Mouse (Mus musculus) macrophage (primary cell): ENCODE data around the gene Tmem273. TPM values are rescaled to one million over a fixed set of nuclear protein-coding genes. Genes with fewer than 3 reads are reported as not detected.

Source experiments
- H3K27ac ChIP-seq: fragments of 350-480 bp; formaldehyde crosslinking; 2 replicates; pipeline ENCODE4 v1.9.0; 2021
- H3K36me3 ChIP-seq: fragments of 350-480 bp; formaldehyde crosslinking; 2 replicates; pipeline ENCODE4 v1.9.0; 2021; ENCODE audit errors: inconsistent target
- H3K4me3 ChIP-seq: fragments of 350-480 bp; formaldehyde crosslinking; 2 replicates; pipeline ENCODE4 v1.9.0; 2021; ENCODE audit errors: inconsistent target
- H3K79me2 ChIP-seq: fragments of 350-480 bp; formaldehyde crosslinking; 2 replicates; pipeline ENCODE4 v1.9.0; 2021; ENCODE audit errors: inconsistent target
- WGBS: methylation state at CpG from one replicate; pipeline ENCODE4 v1.1.7; 2026; ENCODE audit warnings: inconsistent platforms; ENCODE audit not compliant: missing documents; 5-methylcytosine and 5-hydroxymethylcytosine counted together
- polyA plus RNA-seq: library from polyadenylated mRNA; stranded (reverse); fragments of 250-400 nt; gene quantifications from 3 replicates; pipeline ENCODE4 v1.2.4, GENCODE M21; 2018; ENCODE audit warnings: inconsistent platforms
- total RNA-seq, 78 experiments: library from RNA; depleted of rRNA; stranded (reverse); fragments of 250-400 nt; gene quantifications; 1 replicate in 9 of 78; 2 replicates in 24 of 78; 3 replicates in 43 of 78; 4 replicates in 2 of 78; pipeline ENCODE4 v1.2.4; 2018; ENCODE audit warnings: inconsistent platforms in 56 of 78

Gene Tmem273
- total RNA-seq (2018; cell fraction: chromatin; rRNA removed), result 100 to 1,000 TPM in 7 of 26 experiments, 10 to 100 TPM in 17, 1 to 10 TPM in 2; 3.0 to 142 (median 70.4) TPM
- total RNA-seq (2018; cell fraction: cytosol; rRNA removed), result 10 to 100 TPM; 15.5 to 57.2 (median 27.6) TPM
- 100 to 1,000 TPM in 5 of 26 experiments, 10 to 100 TPM in 20, 1 to 10 TPM in 1; 4.5 to 137 (median 54.5) TPM for total RNA-seq (2018; cell fraction: nucleus; rRNA removed)
- polyA plus RNA-seq, result 50.0 to 64.0 TPM (median 56.3 TPM) in 3 replicates

GRCm38 (mm10) chr14:32785556-32786130 lies at the start of gene Tmem273:
TSS of gene Tmem273 (plus strand) at chr14:32785963.
- Histone ChIP-seq H3K36me3 (no peaks in the 10 kb centered on the region), H3K4me3 (peak within 1 kb of the TSS; percentile 70), H3K27ac (peak within 1 kb of the TSS; percentile 92), H3K79me2 (peaks cover 49% of the 10 kb centered on the region)
- 0% methylated on average over 3 of the region's 3 CpGs for WGBS

GRCm38 (mm10) chr14:32736561-32736960 lies 49.2 kb upstream of the Tmem273 start:
- no peaks in the 10 kb centered on the region for H3K79me2 ChIP-seq
- H3K27ac ChIP-seq, result no peak overlapping the region
- WGBS, result 92% methylated on average over 6 of the region's 6 CpGs
- no peaks in the 10 kb centered on the region for H3K36me3 ChIP-seq
- H3K4me3 ChIP-seq, result no peak overlapping the region

GRCm38 (mm10) chr14:32738586-32738985 lies 47.2 kb upstream of the Tmem273 start:
- no peak overlapping the region for H3K4me3 ChIP-seq
- no peaks in the 10 kb centered on the region for H3K36me3 ChIP-seq
- 89% methylated on average over 5 of the region's 5 CpGs for WGBS
- no peaks in the 10 kb centered on the region for H3K79me2 ChIP-seq
- no peak overlapping the region for H3K27ac ChIP-seq

- WGBS, result 53% methylated on average over 6 of the region's 6 CpGs
- no peak overlapping the region for H3K27ac ChIP-seq
- H3K79me2 ChIP-seq, result no peaks in the 10 kb centered on the region
- H3K4me3 ChIP-seq, result no peak overlapping the region
- no peaks in the 10 kb centered on the region for H3K36me3 ChIP-seq
Observed at GRCm38 (mm10) chr14:32748519-32748918, 37.2 kb upstream of the Tmem273 start.

- Histone ChIP-seq H3K36me3 (no peaks in the 10 kb centered on the region), H3K79me2 (no peaks in the 10 kb centered on the region), H3K4me3 (no peak overlapping the region), H3K27ac (no peak overlapping the region)
- WGBS, result 86% methylated on average over 6 of the region's 6 CpGs
Observed at GRCm38 (mm10) chr14:32750727-32751126, 35.0 kb upstream of the Tmem273 start.

- 10% methylated on average over 1 of the region's 1 CpGs for WGBS
- no peak overlapping the region for H3K4me3 ChIP-seq
- no peak overlapping the region for H3K27ac ChIP-seq
- H3K79me2 ChIP-seq, result no peaks in the 10 kb centered on the region
- H3K36me3 ChIP-seq, result no peaks in the 10 kb centered on the region
Observed at GRCm38 (mm10) chr14:32754286-32754685, 31.5 kb upstream of the Tmem273 start.

- WGBS, result 18% methylated on average over 1 of the region's 1 CpGs
- Histone ChIP-seq H3K79me2 (no peaks in the 10 kb centered on the region), H3K4me3 (no peak overlapping the region), H3K27ac (no peak overlapping the region), H3K36me3 (no peaks in the 10 kb centered on the region)
Observed at GRCm38 (mm10) chr14:32762177-32762576, 23.6 kb upstream of the Tmem273 start.

- WGBS, result 48% methylated on average over 6 of the region's 6 CpGs
- H3K79me2 ChIP-seq, result no peaks in the 10 kb centered on the region
- H3K27ac ChIP-seq, result no peak overlapping the region
Observed at GRCm38 (mm10) chr14:32770563-32770962, 15.2 kb upstream of the Tmem273 start.

GRCm38 (mm10) chr14:32772085-32772484 lies 13.7 kb upstream of the Tmem273 start:
- Histone ChIP-seq H3K36me3 (no peaks in the 10 kb centered on the region), H3K27ac (no peak overlapping the region), H3K4me3 (no peak overlapping the region), H3K79me2 (no peaks in the 10 kb centered on the region)
- 95% methylated on average over 4 of the region's 4 CpGs for WGBS

More at GRCm38 (mm10) chr14:32770563-32770962, 15.2 kb upstream of the Tmem273 start:
- Histone ChIP-seq H3K4me3 (no peak overlapping the region), H3K36me3 (no peaks in the 10 kb centered on the region)

GRCm38 (mm10) chr14:32772791-32773190 lies 13.0 kb upstream of the Tmem273 start:
- no peaks in the 10 kb centered on the region for H3K79me2 ChIP-seq
- H3K36me3 ChIP-seq, result no peaks in the 10 kb centered on the region
- no peak overlapping the region for H3K4me3 ChIP-seq
- H3K27ac ChIP-seq, result no peak overlapping the region
- 55% methylated on average over 3 of the region's 3 CpGs for WGBS

GRCm38 (mm10) chr14:32773456-32773855 lies 12.3 kb upstream of the Tmem273 start:
- WGBS, result 90% methylated on average over 3 of the region's 3 CpGs

GRCm38 (mm10) chr14:32776077-32776476 lies 9.7 kb upstream of the Tmem273 start:
- H3K36me3 ChIP-seq, result no peaks in the 10 kb centered on the region
- H3K4me3 ChIP-seq, result no peak overlapping the region
- no peak overlapping the region for H3K27ac ChIP-seq
- no peaks in the 10 kb centered on the region for H3K79me2 ChIP-seq
- WGBS, result 92% methylated on average over 7 of the region's 7 CpGs

More at GRCm38 (mm10) chr14:32773456-32773855, 12.3 kb upstream of the Tmem273 start:
- H3K36me3 ChIP-seq, result no peaks in the 10 kb centered on the region
- H3K79me2 ChIP-seq, result no peaks in the 10 kb centered on the region
- H3K27ac ChIP-seq, result no peak overlapping the region
- H3K4me3 ChIP-seq, result no peak overlapping the region

GRCm38 (mm10) chr14:32778362-32778761 lies 7.4 kb upstream of the Tmem273 start:
- no peaks in the 10 kb centered on the region for H3K36me3 ChIP-seq
- WGBS, result 95% methylated on average over 3 of the region's 3 CpGs
- no peaks in the 10 kb centered on the region for H3K79me2 ChIP-seq
- H3K27ac ChIP-seq, result no peak overlapping the region
- no peak overlapping the region for H3K4me3 ChIP-seq

- peak overlapping the region; percentile 92 for H3K27ac ChIP-seq
- WGBS, result 70% methylated on average over 4 of the region's 4 CpGs
- H3K4me3 ChIP-seq, result no peak overlapping the region
- peaks cover 21% of the 10 kb centered on the region for H3K79me2 ChIP-seq
- H3K36me3 ChIP-seq, result no peaks in the 10 kb centered on the region
Observed at GRCm38 (mm10) chr14:32782866-32783265, 2.9 kb upstream of the Tmem273 start.

GRCm38 (mm10) chr14:32784130-32784747 lies 1.5 kb upstream of the Tmem273 start:
- Histone ChIP-seq H3K27ac (peak overlapping the region; percentile 92), H3K4me3 (no peak overlapping the region), H3K36me3 (no peaks in the 10 kb centered on the region), H3K79me2 (peaks cover 35% of the 10 kb centered on the region)
- 4% methylated on average over 12 of the region's 12 CpGs for WGBS
